Mouse (Mus musculus): ENCODE measurements around the gene Vmn2r18.

The Vmn2r18 gene

DNA sequence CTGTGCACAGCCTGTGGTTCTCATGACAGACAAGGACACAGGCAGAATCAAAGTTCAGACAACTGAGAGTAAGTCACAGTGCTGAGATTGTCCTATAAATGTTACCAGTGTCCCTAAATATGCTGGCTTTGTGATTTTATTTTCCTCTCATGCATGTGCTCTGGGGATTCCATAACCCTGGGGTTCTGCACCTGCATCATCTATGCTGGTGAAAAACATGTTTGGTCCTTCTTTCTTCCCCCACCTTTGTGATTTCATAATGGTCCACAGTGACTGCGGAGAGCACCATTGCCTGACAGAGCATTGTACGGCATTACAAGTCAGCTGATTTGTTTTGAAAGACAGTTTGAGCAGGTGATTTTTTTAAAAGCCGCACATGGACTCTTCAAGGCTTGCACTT is at the start of gene Vmn2r18:
TSS of gene Vmn2r18 (minus strand) at position 101 of the 400 bp plus-strand sequence.
- DNase-seq (ENCODE audit: low spot score in 2 of 2), result no peak

DNA sequence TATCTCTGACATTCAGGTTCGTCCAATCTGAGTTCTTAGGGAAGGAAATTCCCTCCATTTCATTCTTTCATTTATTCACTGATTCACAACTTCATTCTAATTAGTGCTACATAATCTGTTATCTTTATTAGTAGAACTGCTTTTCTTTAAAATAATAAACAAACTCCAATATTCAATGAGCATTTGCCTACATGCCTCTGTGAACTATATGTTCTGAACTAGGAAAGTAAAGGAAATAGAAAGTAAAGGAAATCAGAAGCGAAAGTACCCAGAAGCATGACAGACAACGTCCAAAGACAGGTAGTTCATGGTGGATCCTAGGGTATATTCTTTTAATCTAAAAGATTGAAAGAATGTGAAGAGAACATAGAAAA is 45.6 kb upstream of the Vmn2r18 start:
- DNase-seq (ENCODE audit: low spot score in 2 of 2), result no peak

- peak; percentile 90 to 93 for DNase-seq (ENCODE audit: low spot score in 2 of 2)
Observed at GRCm38 (mm10) chr5:151650700-151651410, 45.0 kb upstream of the Vmn2r18 start, which contains the start of gene Rfc3. Gene Rfc3 (minus strand): TSS chr5:151651242.

- no peak for DNase-seq (ENCODE audit: low spot score in 2 of 2)
Observed at GRCm38 (mm10) chr5:151644845-151645244, 39.0 kb upstream of the Vmn2r18 start.

DNA sequence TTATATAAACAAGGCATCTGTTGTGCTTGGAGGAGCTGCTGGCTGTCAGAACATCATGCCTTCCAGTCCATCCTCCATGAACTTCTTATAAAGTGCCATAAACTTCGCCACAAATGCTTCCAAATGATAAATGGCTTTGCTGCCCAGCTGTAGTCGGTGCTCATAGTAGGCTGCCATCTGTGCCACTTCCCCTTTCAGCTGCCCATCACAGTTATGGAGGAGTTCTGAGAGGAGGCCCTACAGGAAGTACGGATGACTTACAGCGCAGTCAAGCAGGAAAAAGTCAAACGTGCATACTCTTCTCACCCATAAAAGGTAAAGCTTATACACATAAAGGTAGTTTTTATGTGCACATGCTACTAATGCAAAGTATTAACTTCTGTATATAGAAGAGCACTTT is 37.0 kb upstream of the Vmn2r18 start:
- DNase-seq (ENCODE audit: low spot score in 2 of 2), result peak; percentile 63 to 64

GRCm38 (mm10) chr5:151642102-151642501 is 36.3 kb upstream of the Vmn2r18 start:
- DNase-seq (ENCODE audit: low spot score in 2 of 2), result no peak

DNA sequence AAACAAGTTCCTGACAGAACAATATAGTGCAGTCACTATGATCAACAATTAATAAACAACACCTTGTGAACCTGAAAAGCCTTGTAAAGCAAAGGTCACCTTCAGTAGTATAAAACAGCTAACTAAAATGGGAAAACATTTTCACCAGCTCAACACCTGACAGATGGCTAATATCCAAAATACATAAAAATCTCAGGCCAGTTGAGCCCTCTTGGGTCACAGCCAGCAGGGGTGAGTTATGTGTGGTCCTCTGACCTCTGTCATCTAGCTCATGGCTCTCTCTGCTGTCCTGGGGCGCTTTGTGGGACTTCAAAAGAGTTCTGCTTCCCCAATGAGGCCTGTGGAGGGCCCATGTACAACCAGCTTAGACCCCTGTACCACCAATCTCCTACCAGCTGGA is 4.1 kb downstream of the Vmn2r18 start:
- DNase-seq (ENCODE audit: low spot score in 2 of 2), result no peak
